Mouse (Mus musculus) erythroblast, embryonic 14.5 days (primary cell): ENCODE results near the gene 4930469K13Rik. TPM values are rescaled to one million over a fixed set of nuclear protein-coding genes. Genes with fewer than 3 reads are reported as not detected.

ENCODE experiments used
- H3K27me3 ChIP-seq: 2 replicates; pipeline ENCODE4 v1.6.1; 2012; ENCODE audit warnings: inconsistent platforms; ENCODE audit not compliant: control insufficient read depth
- H3K36me3 ChIP-seq: 2 replicates; pipeline ENCODE4 v1.6.1; 2012; ENCODE audit warnings: mild to moderate bottlenecking, inconsistent platforms; ENCODE audit not compliant: control insufficient read depth
- H3K4me1 ChIP-seq: 2 replicates; pipeline ENCODE4 v1.6.1; 2012; ENCODE audit warnings: inconsistent platforms; ENCODE audit not compliant: control insufficient read depth
- H3K4me3 ChIP-seq: replicated peaks from 2 replicates; pipeline ENCODE3; 2012; ENCODE audit warnings: moderate library complexity, mild to moderate bottlenecking, inconsistent platforms
- H3K9me3 ChIP-seq: 2 replicates; pipeline ENCODE4 v1.6.1; 2012; ENCODE audit warnings: low read length, inconsistent platforms, mixed read lengths; ENCODE audit not compliant: control insufficient read depth
- GATA1 ChIP-seq: IDR thresholded peaks from 2 replicates; pipeline ENCODE4 v1.6.1; 2012; ENCODE audit warnings: low read length, inconsistent platforms, mixed read lengths
- TAL1 ChIP-seq: IDR thresholded peaks from 3 replicates; pipeline ENCODE4 v1.6.1; 2012; ENCODE audit warnings: low read length, inconsistent platforms, mixed read lengths
- polyA plus RNA-seq: library from polyadenylated mRNA; stranded (reverse); fragments of >175 nt; gene quantifications from 2 replicates; pipeline ENCODE4 v1.2.3, GENCODE M21; 2012

The 4930469K13Rik gene
- polyA plus RNA-seq, 1 experiment: not detected

GRCm38 (mm10) chr11:34061740-34062139 lies 36.6 kb downstream of the 4930469K13Rik start:
- Histone ChIP-seq H3K4me3 (no peak overlapping the region), H3K4me1 (peaks cover 10% of the 10 kb centered on the region), H3K36me3 (no peaks in the 10 kb centered on the region), H3K9me3 (no peaks in the 10 kb centered on the region), H3K27me3 (no peaks in the 10 kb centered on the region)
- TF ChIP-seq TAL1 (no peak), GATA1 (no peak)

GRCm38 (mm10) chr11:34058960-34059359 lies 39.4 kb downstream of the 4930469K13Rik start:
- Histone ChIP-seq H3K27me3 (no peaks in the 10 kb centered on the region), H3K9me3 (no peaks in the 10 kb centered on the region), H3K4me1 (peaks cover 9% of the 10 kb centered on the region), H3K4me3 (no peak overlapping the region), H3K36me3 (no peaks in the 10 kb centered on the region)
- TF ChIP-seq GATA1 (no peak), TAL1 (no peak)

DNA sequence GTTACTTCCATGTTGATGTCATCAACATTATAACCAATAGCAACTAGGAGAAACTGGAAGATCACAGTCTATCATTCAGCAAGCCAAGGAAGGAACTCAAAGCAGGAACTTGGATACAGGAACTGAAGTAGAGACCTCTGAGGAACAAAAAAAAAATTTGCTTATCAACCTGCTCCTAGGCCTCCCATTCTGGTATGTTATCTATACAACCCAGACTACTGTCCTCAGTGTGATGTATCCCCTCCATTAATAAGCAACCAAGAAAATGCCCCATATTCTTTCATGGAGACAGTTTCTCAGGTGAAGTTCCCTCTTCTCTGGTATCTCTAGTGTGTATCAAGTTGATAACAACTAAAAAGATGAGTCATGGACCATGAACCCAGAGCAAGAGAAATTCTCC lies 40.0 kb downstream of the 4930469K13Rik start:
- H3K36me3 ChIP-seq: no peaks in the 10 kb centered on the region

GRCm38 (mm10) chr11:34056715-34057114 lies 41.6 kb downstream of the 4930469K13Rik start:
- TF ChIP-seq GATA1 (no peak), TAL1 (no peak)
- H3K27me3 ChIP-seq: no peaks in the 10 kb centered on the region
- H3K4me1 ChIP-seq: peaks cover 6% of the 10 kb centered on the region
- no peak overlapping the region for H3K4me3 ChIP-seq
- no peaks in the 10 kb centered on the region for H3K9me3 ChIP-seq
- no peaks in the 10 kb centered on the region for H3K36me3 ChIP-seq

More for the DNA sequence above, 40.0 kb downstream of the 4930469K13Rik start:
- TF ChIP-seq GATA1 (no peak), TAL1 (no peak)
- Histone ChIP-seq H3K4me1 (peaks cover 7% of the 10 kb centered on the region), H3K27me3 (no peaks in the 10 kb centered on the region), H3K4me3 (no peak overlapping the region), H3K9me3 (no peaks in the 10 kb centered on the region)

- no peaks in the 10 kb centered on the region for H3K9me3 ChIP-seq
- TF ChIP-seq TAL1 (no peak), GATA1 (no peak)
- peaks cover 4% of the 10 kb centered on the region for H3K4me1 ChIP-seq
- H3K4me3 ChIP-seq: no peak overlapping the region
- H3K27me3 ChIP-seq: no peaks in the 10 kb centered on the region
- no peaks in the 10 kb centered on the region for H3K36me3 ChIP-seq
These were observed 44.2 kb downstream of the 4930469K13Rik start for GRCm38 (mm10) chr11:34054031-34054727.

GRCm38 (mm10) chr11:34053031-34053818 lies 45.1 kb downstream of the 4930469K13Rik start:
- Histone ChIP-seq H3K27me3 (no peaks in the 10 kb centered on the region), H3K4me1 (peaks cover 2% of the 10 kb centered on the region; the same call in 1 of the 2 replicates), H3K4me3 (no peak overlapping the region), H3K9me3 (no peaks in the 10 kb centered on the region), H3K36me3 (no peaks in the 10 kb centered on the region)
- no peak for TF ChIP-seq GATA1
- TF ChIP-seq TAL1: no peak

DNA sequence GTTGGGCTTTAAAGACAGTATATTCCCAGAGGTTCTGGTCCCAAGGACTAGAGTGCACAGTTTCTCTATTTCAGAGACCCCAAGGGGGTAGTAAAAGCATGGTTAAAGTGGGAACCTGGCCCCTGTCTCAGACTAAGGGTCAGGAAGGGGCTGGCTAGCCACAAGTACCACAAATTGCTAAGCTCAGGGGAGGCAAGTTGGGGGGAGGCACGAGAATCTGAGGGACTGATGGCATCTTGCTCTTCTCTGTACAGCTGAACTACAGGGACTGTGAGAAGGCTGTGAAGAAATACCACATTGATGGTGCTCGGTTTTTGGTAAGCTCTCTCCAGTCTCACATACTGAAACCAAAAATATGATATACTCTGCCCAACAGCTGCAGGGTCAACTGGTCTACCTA lies 47.7 kb downstream of the 4930469K13Rik start:
- no peak for TF ChIP-seq TAL1
- TF ChIP-seq GATA1: no peak
- Histone ChIP-seq H3K36me3 (no peaks in the 10 kb centered on the region), H3K27me3 (no peaks in the 10 kb centered on the region), H3K4me1 (peaks cover 2% of the 10 kb centered on the region; the same call in 1 of the 2 replicates), H3K4me3 (no peak overlapping the region), H3K9me3 (no peaks in the 10 kb centered on the region)

GRCm38 (mm10) chr11:34050063-34050462 lies 48.3 kb downstream of the 4930469K13Rik start:
- H3K4me1 ChIP-seq: peaks cover 2% of the 10 kb centered on the region; the same call in 1 of the 2 replicates
- H3K27me3 ChIP-seq: no peaks in the 10 kb centered on the region
- TF ChIP-seq TAL1: no peak
- TF ChIP-seq GATA1: no peak
- H3K36me3 ChIP-seq: no peaks in the 10 kb centered on the region
- H3K4me3 ChIP-seq: no peak overlapping the region
- no peaks in the 10 kb centered on the region for H3K9me3 ChIP-seq

DNA sequence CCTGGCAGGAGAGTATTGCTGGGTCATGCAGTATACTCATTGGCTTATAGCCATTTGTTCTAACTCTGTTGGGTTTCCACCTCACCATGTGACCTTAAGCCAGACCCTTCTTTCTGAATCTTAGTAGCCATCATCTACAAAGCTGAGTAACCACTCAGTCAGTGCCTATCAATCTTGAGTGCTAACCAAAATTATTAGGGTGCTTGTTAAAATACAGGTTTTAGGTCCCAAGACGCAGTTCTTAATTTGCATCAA lies 49.3 kb downstream of the 4930469K13Rik start:
- TF ChIP-seq GATA1: no peak
- no peak for TF ChIP-seq TAL1
- H3K9me3 ChIP-seq: no peaks in the 10 kb centered on the region
- H3K4me1 ChIP-seq: peaks cover 2% of the 10 kb centered on the region; the same call in 1 of the 2 replicates
- H3K27me3 ChIP-seq: no peaks in the 10 kb centered on the region
- no peaks in the 10 kb centered on the region for H3K36me3 ChIP-seq
- H3K4me3 ChIP-seq: no peak overlapping the region
